Mouse (Mus musculus) heart, embryonic 16.5 days (tissue): ENCODE data around the gene Fam219b. TPM values are rescaled to one million over a fixed set of nuclear protein-coding genes. Genes with fewer than 3 reads are reported as not detected.

Experiments
- ATAC-seq: fragments of 200-750 bp; cut with Nextera tagmentation; replicated peaks from 2 replicates; pipeline ENCODE4 v1.8.0; 2017; ENCODE audit warnings: moderate number of reproducible peaks; ENCODE audit not compliant: insufficient read depth, low FRiP score; ENCODE audit errors: extremely low read depth
- H3K27ac ChIP-seq: fragments of 300-500 bp; sonication (generic); 2 replicates; pipeline ENCODE4 v1.5.1; 2014; ENCODE audit warnings: mild to moderate bottlenecking, low read length, control low read depth, moderate library complexity
- H3K27me3 ChIP-seq: fragments of 300-500 bp; sonication (generic); 2 replicates; pipeline ENCODE4 v1.6.1; 2014; ENCODE audit warnings: low read length, mixed read lengths; ENCODE audit not compliant: control insufficient read depth, insufficient read depth
- H3K36me3 ChIP-seq: fragments of 300-500 bp; sonication (generic); 2 replicates; pipeline ENCODE4 v1.6.1; 2014; ENCODE audit not compliant: control insufficient read depth, insufficient read depth
- H3K4me1 ChIP-seq: fragments of 300-500 bp; sonication (generic); 2 replicates; pipeline ENCODE4 v1.6.1; 2014; ENCODE audit warnings: low read length, mixed read lengths; ENCODE audit not compliant: control insufficient read depth, insufficient read depth
- H3K4me2 ChIP-seq: fragments of 300-500 bp; sonication (generic); 2 replicates; pipeline ENCODE4 v1.6.1; 2014; ENCODE audit warnings: low read depth, mild to moderate bottlenecking, control low read depth, low read length
- H3K4me3 ChIP-seq: fragments of 300-500 bp; sonication (generic); 2 replicates; pipeline ENCODE4 v1.5.1; 2014; ENCODE audit warnings: mild to moderate bottlenecking, control low read depth, low read length
- H3K9ac ChIP-seq: fragments of 300-500 bp; sonication (generic); 2 replicates; pipeline ENCODE4 v1.6.1; 2014; ENCODE audit warnings: low read length, control low read depth
- H3K9me3 ChIP-seq: fragments of 300-500 bp; sonication (generic); replicated peaks from 2 replicates; pipeline ENCODE4 v1.6.1; 2016; ENCODE audit warnings: low read length; ENCODE audit not compliant: control insufficient read depth
- WGBS: fragments of 180-500 bp; shearing (Covaris S2); extraction: QIAGEN DNeasy Blood & Tissue Kit; methylation state at CpG from one replicate; pipeline ENCODE4 v1.1.7; 2014; 5-methylcytosine and 5-hydroxymethylcytosine counted together
- polyA plus RNA-seq: library from polyadenylated mRNA; unstranded; fragments of >200 nt; fragmentation: Nextera tagmentation; extraction: Ambion mirVana; gene quantifications from 2 replicates; pipeline ENCODE4 v1.2.1, GENCODE M21; 2015

The Fam219b gene
- polyA plus RNA-seq, 1 experiment from 2014 or later = 13.4 TPM

DNA sequence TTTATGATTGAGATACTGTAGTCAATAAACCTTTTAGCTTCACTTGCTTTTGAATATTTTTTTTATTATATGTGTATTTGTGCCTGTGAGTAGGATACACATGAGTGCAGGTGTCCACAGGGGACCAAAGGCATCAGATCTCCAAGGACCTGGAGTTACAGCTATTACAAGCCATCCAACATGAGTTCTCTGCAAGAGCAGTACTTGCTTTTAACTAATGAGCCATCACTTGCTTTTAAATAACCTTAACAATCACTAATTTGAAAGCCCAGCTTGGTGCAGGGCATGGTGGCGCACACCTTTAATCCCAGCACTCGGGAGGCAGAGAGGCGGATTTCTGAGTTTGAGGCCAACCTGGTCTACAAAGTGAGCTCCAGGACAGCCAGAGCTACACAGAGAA, 17.4 kb downstream of the Fam219b start:
- Histone ChIP-seq H3K27me3 (no peaks in the 10 kb centered on the region), H3K9me3 (no peaks in the 10 kb centered on the region), H3K36me3 (0 out of 2 replicates have a peak, but pooled peaks cover 2% of the 10 kb centered on the region), H3K4me2 (no peak overlapping the region), H3K4me1 (peaks cover 19% of the 10 kb centered on the region), H3K27ac (no peak overlapping the region), H3K4me3 (no peak overlapping the region), H3K9ac (no peak overlapping the region)
- ATAC-seq = no peak
- 58% methylated on average over 3 of the region's 3 CpGs for WGBS

DNA sequence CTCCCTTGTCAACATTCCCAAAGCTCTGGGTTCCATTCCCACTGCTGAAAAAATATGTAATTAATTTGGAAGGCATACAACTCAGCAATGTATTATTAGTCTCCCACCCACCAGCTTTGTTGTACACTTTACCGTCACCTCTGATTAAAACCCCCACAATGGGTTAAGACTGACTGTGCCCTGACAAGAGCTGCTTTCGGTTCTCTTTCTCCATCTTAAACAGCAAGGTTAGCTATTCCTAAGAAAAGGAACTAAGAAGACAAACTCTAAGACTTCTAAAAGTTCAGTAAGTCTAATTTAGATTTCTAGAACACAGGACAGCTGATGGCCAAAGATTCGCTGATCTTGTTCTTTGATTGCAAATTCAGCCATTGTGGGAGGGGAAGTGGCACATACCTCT, 19.9 kb downstream of the Fam219b start:
- Histone ChIP-seq H3K27me3 (no peaks in the 10 kb centered on the region), H3K4me1 (peaks cover 16% of the 10 kb centered on the region), H3K9me3 (no peaks in the 10 kb centered on the region), H3K9ac (no peak overlapping the region), H3K4me3 (no peak overlapping the region), H3K27ac (no peak overlapping the region), H3K36me3 (no peaks in the 10 kb centered on the region), H3K4me2 (no peak overlapping the region)
- no peak for ATAC-seq
- 83% methylated on average over 3 of the region's 3 CpGs for WGBS

- Histone ChIP-seq H3K27me3 (no peaks in the 10 kb centered on the region), H3K4me3 (no peak overlapping the region), H3K4me2 (no peak overlapping the region), H3K9me3 (no peaks in the 10 kb centered on the region), H3K4me1 (peaks cover 25% of the 10 kb centered on the region), H3K27ac (no peak overlapping the region), H3K36me3 (no peaks in the 10 kb centered on the region), H3K9ac (no peak overlapping the region)
- no peak for ATAC-seq
- 83% methylated on average over 4 of the region's 4 CpGs for WGBS
Measured at GRCm38 (mm10) chr9:57558625-57559024, 21.3 kb downstream of the Fam219b start.

DNA sequence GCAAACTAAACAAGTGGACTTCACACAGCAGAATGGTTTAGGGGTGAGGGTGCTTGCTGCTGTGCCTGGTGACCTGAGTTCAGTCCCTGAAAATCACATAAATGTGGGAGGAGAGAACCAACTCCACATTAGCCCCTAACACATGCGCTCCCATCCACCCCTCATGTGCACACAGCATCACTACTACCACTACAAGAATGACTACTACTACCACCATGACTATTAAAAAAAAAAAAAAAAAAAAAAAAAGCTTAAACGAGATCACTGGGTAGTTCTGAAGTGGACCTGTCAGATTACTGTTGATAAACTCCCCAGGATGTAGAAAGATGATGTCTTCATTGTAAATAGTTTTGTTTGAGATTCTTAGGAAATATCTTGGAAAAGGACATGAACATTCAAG, 22.2 kb downstream of the Fam219b start:
- Histone ChIP-seq H3K36me3 (no peaks in the 10 kb centered on the region), H3K9ac (no peak overlapping the region), H3K4me2 (no peak overlapping the region), H3K4me1 (peaks cover 28% of the 10 kb centered on the region), H3K27ac (no peak overlapping the region), H3K9me3 (no peaks in the 10 kb centered on the region), H3K4me3 (no peak overlapping the region), H3K27me3 (no peaks in the 10 kb centered on the region)
- ATAC-seq = no peak
- WGBS = 61% methylated on average over 2 of the region's 2 CpGs

DNA sequence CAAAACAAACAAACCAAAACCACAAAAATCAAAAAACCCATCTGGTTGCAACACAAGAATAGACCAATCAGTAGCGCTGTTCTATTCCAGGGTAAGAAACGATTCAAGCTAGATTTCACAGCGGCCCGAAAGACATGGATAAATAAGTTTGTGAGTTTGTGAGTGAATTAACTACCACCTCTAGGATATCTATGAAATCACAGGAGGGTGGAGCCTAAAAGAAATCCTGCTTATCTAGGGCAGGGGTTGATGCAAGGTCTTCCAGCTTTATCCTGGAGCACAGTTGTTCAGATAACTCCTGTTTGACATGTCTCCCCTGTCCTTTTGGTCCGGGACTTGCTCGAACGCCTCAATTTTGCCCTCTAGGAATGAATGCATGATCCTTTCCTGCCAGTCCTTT, 22.9 kb downstream of the Fam219b start:
- 27% methylated on average over 7 of the region's 7 CpGs for WGBS
- ATAC-seq = no peak
- Histone ChIP-seq H3K27me3 (no peaks in the 10 kb centered on the region), H3K9me3 (no peaks in the 10 kb centered on the region), H3K27ac (no peak overlapping the region), H3K9ac (peak overlapping the region; percentile 76), H3K4me1 (peaks cover 28% of the 10 kb centered on the region), H3K4me2 (peak overlapping the region; percentile 84), H3K4me3 (peak overlapping the region; percentile 76), H3K36me3 (no peaks in the 10 kb centered on the region)

DNA sequence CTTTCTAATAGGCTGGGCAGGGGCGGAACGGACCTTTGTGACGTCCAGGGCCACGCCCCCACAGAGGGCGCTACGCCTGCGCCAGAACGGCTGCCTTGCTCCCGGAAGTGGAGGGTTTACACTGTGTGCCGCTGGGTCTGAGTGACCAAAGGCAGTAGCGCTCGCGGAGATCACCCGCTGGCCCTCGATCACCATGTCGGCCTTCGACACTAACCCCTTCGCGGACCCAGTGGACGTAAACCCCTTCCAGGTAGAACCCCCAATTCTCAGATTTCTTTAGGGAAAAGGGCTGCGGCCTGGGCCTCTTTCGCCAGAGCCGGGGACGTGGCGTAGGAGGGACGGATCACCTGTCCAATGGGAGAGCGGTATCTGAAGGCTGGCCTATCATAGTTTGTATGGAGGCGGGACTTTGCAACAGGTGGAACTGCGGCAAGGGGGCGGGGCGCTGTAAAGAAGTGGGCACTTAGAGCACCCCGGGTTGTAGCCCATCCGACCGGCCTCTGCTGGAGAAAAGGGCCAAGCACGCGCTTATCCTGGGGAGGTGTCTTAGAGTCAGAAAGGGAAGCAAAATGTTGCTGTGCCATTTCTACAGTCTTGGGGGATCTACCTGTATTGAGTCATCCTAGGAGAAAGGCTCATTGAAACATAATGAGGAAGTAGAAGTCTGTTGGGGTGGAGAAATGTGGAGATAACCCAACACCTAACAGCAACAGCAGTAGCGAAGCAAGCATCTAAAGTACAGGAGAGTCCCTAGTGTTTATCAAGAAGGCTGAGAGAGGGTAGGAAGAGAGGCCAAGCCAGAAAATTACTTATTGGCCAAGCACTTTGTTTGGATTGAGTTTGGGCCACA, 23.8 kb downstream of the Fam219b start, which contains the start of gene Scamp2:
Gene Scamp2 (plus strand): TSS at position 83 of the 850 bp plus-strand sequence.
- WGBS = under 1% methylated on average over 37 of the region's 37 CpGs
- peak within 1 kb of the TSS; percentile 74 for H3K27ac ChIP-seq
- peak; percentile 98 for ATAC-seq

DNA sequence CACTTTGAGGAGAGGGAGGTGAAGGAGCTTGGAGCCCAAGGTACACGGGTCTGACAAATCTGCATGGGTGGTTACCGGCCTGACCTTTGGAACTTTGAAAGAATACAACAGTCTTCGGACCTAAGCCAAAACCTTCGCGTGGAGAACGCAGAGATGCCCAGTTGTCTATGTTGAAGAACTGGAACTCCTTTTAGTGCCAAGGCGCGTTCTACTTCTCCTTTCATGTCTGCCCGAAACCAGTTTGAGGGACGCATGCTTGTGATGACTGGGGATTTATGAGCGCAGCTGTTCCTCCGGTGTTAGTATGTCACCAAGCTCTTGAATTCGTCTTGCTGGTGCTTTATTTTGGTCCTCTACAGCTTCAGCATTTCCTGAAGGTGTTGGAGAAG, 24.4 kb downstream of the Fam219b start:
- WGBS = 70% methylated on average over 13 of the region's 13 CpGs
- H3K4me3 ChIP-seq = peak overlapping the region; percentile 76
- H3K9ac ChIP-seq = peak overlapping the region; percentile 76
- peaks cover 35% of the 10 kb centered on the region for H3K4me1 ChIP-seq
- 0 out of 2 replicates have a peak overlapping the region, but pooled peaks have one; percentile 10 for H3K27ac ChIP-seq
- H3K4me2 ChIP-seq = peak overlapping the region; percentile 84
- ATAC-seq = no peak
- H3K9me3 ChIP-seq = no peaks in the 10 kb centered on the region
- no peaks in the 10 kb centered on the region for H3K27me3 ChIP-seq
- no peaks in the 10 kb centered on the region for H3K36me3 ChIP-seq

More for the DNA sequence above, 23.8 kb downstream of the Fam219b start, which contains the start of gene Scamp2:
- Histone ChIP-seq H3K36me3 (no peaks in the 10 kb centered on the region), H3K9me3 (no peaks in the 10 kb centered on the region), H3K27me3 (no peaks in the 10 kb centered on the region), H3K4me1 (peaks cover 34% of the 10 kb centered on the region), H3K4me2 (peak within 1 kb of the TSS; percentile 84), H3K9ac (peak within 1 kb of the TSS; percentile 76), H3K4me3 (peak within 1 kb of the TSS; percentile 76)

DNA sequence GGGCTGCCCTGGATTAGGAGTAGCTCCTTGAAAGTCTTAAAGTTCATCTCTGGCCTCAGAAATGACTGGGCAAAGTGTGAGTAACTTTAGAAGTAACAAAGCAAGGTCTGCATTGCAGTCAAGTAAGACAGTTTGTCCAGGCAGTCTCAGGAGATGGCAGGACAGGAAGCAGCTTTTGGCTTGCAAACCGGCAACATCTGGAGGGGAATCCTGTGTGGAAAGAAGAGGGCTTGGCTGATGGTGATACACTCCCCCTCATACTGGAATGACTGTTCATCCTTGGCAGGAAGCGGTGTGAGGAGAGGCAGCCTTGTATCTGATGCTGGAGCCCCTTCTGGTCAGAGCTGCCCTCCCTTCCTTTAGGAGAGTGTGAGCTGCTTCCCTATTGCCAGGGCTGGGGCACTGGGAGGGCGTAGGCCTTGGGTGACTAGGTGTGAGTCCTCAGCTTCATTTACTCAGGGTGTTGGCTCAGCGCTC, 25.6 kb downstream of the Fam219b start:
- no peaks in the 10 kb centered on the region for H3K9me3 ChIP-seq
- H3K27me3 ChIP-seq = no peaks in the 10 kb centered on the region
- H3K4me3 ChIP-seq = no peak overlapping the region
- ATAC-seq = peak; percentile 12; the same call in 1 of the 2 replicates
- H3K27ac ChIP-seq = peak overlapping the region; percentile 66
- H3K4me2 ChIP-seq = peak overlapping the region; percentile 18; the same call in 1 of the 2 replicates
- peak overlapping the region; percentile 30; the same call in 1 of the 2 replicates for H3K9ac ChIP-seq
- WGBS = 49% methylated on average over 4 of the region's 4 CpGs
- H3K36me3 ChIP-seq = no peaks in the 10 kb centered on the region; the same call in 1 of the 2 replicates
- peaks cover 35% of the 10 kb centered on the region for H3K4me1 ChIP-seq

- no peak for ATAC-seq
- Histone ChIP-seq H3K36me3 (peaks cover 3% of the 10 kb centered on the region; the same call in 1 of the 2 replicates), H3K27ac (no peak overlapping the region), H3K27me3 (no peaks in the 10 kb centered on the region), H3K4me3 (no peak overlapping the region), H3K9me3 (no peaks in the 10 kb centered on the region), H3K4me1 (peaks cover 35% of the 10 kb centered on the region), H3K4me2 (no peak overlapping the region), H3K9ac (no peak overlapping the region)
- 92% methylated on average over 6 of the region's 6 CpGs for WGBS
Measured at GRCm38 (mm10) chr9:57564609-57565008, 27.3 kb downstream of the Fam219b start.
